Mouse (Mus musculus): Measurements from ENCODE around the gene Kcnj5. TPM values are rescaled to one million over a fixed set of nuclear protein-coding genes. Genes with fewer than 3 reads are reported as not detected.

Gene Kcnj5
- total RNA-seq, 2 experiments from 2014 or later = not detected

DNA sequence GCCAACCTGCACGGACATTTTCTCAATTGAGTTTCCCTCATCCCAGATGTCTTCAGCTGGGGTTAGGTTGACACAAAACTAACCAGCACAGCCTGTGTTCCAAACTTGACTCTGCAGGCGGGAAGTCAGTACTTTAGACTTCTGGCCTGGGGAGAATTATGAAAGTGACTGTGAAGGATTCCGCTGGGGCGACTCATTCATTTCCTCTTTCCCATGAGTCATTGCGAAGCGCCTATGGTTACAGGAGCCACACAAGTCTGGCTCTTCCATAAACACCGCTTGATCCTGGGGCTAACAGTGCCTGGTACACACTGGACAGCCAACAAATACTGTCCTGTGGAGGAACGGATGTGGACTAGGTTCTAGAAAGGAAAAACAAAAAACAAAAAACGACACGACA lies 5.2 kb upstream of the Kcnj5 start:
- H3K27ac ChIP-seq = no peak overlapping the region
- intact Hi-C loops (cut with DNase I) = no loop called here
- H3K4me3 ChIP-seq = no peak overlapping the region
- DNase-seq = no peak
- no peak for TF ChIP-seq CTCF (IDR thresholded peaks at IDR 0.05)

DNA sequence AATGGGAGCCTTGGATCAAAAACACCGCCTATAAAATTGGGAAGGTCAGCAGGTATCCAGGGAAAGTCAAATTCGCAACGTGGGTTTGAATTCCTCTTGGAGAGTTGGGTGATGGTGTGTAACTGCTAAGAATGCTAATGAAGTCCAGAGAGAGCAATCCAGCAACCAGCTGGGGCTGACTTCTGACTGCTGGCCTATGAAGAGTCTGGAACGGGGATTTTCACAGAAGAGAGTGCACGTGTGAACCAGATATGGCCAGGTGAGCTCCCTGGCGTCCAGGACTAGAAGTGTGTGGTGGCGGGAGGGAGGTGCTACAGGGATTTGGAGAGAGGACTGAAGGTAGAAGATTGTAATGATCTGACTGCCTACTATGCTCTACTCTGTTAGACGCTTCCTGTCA lies 3.9 kb upstream of the Kcnj5 start:
- TF ChIP-seq CTCF (IDR thresholded peaks at IDR 0.05) = no peak
- H3K27ac ChIP-seq = no peak overlapping the region
- intact Hi-C loops (cut with DNase I) = no loop called here

DNA sequence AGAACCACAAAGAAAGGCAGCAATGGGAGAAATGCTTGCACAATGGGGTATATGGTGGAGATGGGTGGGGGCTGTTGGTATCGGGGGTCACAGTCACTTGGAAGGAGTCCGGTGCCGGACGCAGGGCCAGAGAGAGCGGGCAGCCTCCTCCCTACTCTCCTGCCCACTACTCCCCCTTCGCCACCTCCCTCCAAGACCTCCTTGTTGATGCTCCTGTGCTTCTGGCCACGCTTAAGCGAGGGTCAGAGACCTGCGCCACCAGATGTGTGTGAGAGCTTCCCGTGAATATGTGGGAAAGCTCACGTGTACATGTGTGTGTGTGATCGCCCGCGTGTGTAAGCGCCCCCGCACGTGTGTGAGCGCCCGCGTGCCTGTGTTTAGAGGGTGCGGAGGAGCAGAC lies 339 bp upstream of the Kcnj5 start:
- no peak for TF ChIP-seq CTCF (IDR thresholded peaks at IDR 0.05)
- intact Hi-C loops (cut with DNase I) = no loop called here
- Histone ChIP-seq H3K4me3 (no peak overlapping the region), H3K27ac (no peak overlapping the region)
- no peak for DNase-seq

More for the DNA sequence above, 3.9 kb upstream of the Kcnj5 start:
- DNase-seq = no peak
- H3K4me3 ChIP-seq = no peak overlapping the region

DNA sequence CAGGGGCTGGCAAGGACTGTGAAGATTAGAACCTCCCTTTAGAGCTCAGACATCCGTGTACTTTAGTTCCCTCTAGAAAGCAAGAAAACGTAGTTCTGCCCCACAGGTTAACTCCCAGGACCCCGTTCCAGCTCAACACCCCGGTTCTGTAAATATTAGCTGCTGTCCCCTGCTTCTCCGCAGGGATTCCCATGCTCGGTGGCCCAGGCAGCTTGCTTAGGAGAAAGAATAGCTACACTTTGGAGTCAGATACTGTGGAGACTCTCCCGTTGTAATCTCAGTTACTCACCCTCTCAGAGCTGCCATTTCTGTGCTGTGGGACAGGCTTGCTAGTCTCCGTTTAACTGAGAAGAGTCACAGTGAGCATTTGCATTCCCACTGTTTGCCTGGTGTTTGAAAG lies 1.2 kb downstream of the Kcnj5 start:
- TF ChIP-seq CTCF (IDR thresholded peaks at IDR 0.05) = no peak
- Histone ChIP-seq H3K27ac (no peak overlapping the region), H3K4me3 (no peak overlapping the region)
- no peak for DNase-seq
- intact Hi-C loops (cut with DNase I) = no loop called here

DNA sequence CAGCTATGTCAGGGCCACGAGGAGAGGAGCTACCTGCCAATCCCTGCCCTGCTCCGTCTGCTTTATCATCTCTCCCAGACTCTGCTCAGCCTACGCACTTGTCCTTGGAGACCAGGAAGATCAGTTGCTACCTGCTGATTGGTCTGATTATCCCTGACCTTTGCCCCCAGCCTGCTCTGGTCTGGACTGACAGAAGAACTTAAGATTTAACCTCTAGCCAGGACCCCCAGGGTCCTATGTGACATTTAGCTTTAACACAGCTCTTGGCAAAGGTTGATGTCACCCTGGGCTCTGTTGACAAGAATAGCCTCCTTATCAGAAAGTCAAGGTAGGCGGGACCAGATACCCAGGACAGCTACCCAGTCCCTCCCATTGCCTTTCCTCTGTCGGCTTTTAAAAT lies 3.3 kb downstream of the Kcnj5 start:
- DNase-seq = no peak
- H3K4me3 ChIP-seq = no peak overlapping the region
- no peak for TF ChIP-seq CTCF (IDR thresholded peaks at IDR 0.05)
- no peak overlapping the region for H3K27ac ChIP-seq
- intact Hi-C loops (cut with DNase I) = no loop called here

DNA sequence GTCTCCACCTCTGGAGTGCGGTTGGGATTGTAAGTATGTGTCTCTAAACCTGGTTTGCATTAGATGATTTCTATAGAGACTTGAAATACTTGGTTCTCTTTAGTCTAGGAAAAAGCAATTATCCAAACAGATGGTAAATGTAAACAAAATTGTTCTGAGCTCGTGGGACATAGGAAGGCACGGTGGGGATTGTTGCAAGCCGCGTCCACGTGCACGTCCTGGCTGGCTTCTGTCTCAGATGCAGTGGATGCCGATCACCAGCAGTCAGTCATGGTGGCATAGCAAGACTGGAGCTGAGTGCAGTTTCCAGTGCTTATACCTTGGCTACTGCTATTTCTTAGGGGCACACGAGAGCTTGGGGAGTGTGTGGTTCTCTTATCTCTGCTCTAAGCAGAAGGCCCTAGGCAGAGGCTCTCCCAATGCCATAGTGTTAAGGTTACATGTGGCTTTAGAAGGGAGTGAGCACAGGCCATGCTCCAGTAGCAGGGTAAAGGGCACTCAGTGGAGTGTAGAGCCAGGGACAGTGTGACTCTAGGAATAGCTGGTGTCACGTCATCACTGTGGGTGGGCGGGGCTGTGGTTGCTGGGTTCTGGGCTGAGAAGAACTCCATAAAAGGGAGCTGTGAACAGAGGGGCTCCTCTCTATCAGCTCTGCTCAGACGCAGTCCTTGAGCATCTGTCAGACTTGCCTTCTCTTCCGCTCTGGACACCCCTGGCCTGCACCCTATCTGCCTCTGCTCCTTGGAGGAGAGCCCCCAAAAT lies 8.6 kb downstream of the Kcnj5 start:
- DNase-seq = no peak
- intact Hi-C loops (cut with DNase I) = no loop called here
- TF ChIP-seq CTCF (IDR thresholded peaks at IDR 0.05) = no peak
- no peak overlapping the region for H3K27ac ChIP-seq
- no peak overlapping the region for H3K4me3 ChIP-seq

DNA sequence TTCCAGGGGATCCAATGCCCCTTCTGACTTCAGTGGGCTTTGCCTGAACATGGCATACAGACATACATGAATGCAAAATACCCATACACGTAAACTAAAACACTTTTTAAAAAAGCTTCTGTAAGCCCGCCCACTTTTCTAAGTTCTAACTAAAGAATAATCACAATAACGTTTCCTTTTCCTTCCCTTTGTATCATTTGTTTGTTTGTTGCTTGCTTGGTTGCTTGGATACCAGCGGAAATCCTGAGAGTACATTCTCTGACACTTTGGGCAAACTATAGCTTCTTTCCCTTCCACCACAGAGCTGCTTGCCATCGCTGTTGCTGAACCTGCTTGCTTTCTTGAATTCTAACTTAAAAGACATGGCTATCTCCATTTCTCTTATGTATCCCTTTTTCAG lies 13.0 kb downstream of the Kcnj5 start:
- Histone ChIP-seq H3K4me3 (no peak overlapping the region), H3K27ac (no peak overlapping the region)
- intact Hi-C loops (cut with DNase I) = no loop called here
- TF ChIP-seq CTCF (IDR thresholded peaks at IDR 0.05) = no peak
- no peak for DNase-seq

DNA sequence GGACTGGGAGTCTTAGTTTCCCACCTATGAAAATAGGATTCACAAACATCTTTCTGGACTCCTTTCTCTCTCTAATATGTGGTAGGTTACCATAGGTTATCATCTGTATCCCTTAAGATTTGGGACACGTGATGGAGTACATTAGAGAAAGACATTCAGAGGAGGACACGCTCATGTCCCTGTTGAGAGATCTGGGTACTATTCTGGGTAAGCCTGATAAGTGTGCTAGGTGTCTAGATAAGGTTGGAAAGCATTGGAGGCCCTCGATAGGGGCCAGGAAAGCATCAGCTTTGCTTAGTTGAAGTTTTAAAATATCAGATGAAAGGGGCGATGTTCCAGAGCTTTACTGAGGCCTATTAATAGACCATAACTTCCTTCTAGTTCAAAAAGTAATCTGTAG lies 15.4 kb downstream of the Kcnj5 start:
- no peak overlapping the region for H3K27ac ChIP-seq
- H3K4me3 ChIP-seq = no peak overlapping the region
- intact Hi-C loops (cut with DNase I) = no loop called here
- no peak for DNase-seq
- no peak for TF ChIP-seq CTCF (IDR thresholded peaks at IDR 0.05)

DNA sequence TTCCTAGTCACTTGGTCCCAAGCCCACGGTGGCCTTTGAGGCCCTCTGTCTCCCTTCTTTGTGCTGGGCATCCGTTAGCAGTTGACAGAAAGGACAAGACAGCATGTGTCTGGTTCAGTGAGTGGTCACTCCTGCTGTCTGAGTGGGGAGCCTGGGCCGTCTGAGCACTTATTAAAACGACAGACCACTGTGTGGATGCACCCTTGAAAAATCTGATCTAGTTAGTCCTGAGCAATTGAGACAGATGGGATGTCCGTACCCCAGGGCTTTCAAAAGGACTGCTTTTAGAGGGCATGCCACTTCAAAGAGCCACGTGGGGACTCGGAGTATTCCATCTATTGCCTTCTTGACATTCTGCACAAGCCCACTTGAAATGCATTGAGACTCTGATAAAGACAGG lies 20.5 kb downstream of the Kcnj5 start:
- DNase-seq = no peak
- H3K27ac ChIP-seq = no peak overlapping the region
- TF ChIP-seq CTCF (IDR thresholded peaks at IDR 0.05) = no peak
- intact Hi-C loops (cut with DNase I) = no loop called here
- H3K4me3 ChIP-seq = no peak overlapping the region

DNA sequence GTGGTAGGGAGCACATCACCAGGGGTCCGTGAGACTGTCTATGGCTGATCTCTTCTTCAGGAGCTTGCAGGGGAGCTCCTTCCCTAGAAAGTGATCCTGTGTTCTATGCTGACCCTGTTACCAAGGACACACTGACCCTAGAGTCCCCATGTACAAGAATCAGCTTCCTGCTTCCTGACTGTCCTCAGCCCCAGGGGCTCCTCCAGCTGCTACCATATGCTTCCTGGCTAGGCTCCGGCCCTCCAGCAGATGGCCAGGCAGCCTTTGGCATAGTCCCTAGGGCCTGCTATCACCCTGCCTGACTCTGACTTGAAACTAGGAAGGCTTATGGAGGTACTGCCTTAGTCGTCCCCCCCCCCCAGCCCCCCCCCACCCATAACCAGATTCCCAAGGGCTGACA lies 24.0 kb downstream of the Kcnj5 start:
- DNase-seq = no peak
- Histone ChIP-seq H3K4me3 (no peak overlapping the region), H3K27ac (no peak overlapping the region)
- intact Hi-C loops (cut with DNase I) = no loop called here
- no peak for TF ChIP-seq CTCF (IDR thresholded peaks at IDR 0.05)

DNA sequence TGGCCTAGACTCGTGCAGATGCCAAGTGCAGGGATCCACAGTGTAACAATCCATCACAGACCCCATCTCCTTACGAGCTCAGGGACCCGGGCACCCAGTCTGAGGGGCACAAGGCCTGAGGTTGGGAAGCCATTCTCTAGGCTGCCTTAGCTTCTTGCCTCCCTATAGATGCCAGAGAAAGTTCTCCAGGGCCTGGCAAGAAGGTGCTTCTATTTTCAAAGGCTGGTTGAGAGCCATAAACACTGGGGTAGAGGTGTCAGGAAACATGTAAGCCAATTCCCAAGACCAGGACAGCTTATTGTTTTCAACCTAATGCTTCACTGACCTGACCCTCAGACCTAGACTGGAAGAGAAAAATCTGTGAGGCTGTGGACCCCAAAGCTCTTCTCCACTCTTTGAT lies 28.2 kb downstream of the Kcnj5 start:
- no peak for TF ChIP-seq CTCF (IDR thresholded peaks at IDR 0.05)
- intact Hi-C loops (cut with DNase I) = no loop called here
- DNase-seq = no peak

DNA sequence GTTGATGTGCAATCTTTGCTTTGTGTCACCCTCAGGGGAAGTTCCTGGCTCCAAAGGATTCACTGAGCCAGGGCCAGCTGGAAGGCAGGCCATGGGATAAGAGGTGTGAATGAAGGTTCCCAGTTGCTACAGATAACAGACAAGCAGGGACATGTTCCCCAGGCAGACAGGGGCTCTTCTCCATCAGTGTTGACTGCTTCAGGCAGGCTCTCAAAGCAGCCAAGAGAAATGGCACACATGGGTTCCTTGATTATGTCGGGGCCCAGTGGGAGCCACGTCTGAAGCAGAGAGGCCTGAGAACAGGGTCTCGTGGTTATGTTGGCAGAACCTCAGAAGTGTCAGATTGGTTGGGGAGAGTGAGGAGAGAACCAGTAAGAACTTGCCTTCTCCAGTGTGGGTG lies 30.1 kb downstream of the Kcnj5 start:
- TF ChIP-seq CTCF (IDR thresholded peaks at IDR 0.05) = no peak
- intact Hi-C loops (cut with DNase I) = no loop called here
- Histone ChIP-seq H3K4me3 (no peak overlapping the region), H3K27ac (no peak overlapping the region)
- DNase-seq = no peak

More for the DNA sequence above, 28.2 kb downstream of the Kcnj5 start:
- H3K4me3 ChIP-seq = no peak overlapping the region
- H3K27ac ChIP-seq = no peak overlapping the region

DNA sequence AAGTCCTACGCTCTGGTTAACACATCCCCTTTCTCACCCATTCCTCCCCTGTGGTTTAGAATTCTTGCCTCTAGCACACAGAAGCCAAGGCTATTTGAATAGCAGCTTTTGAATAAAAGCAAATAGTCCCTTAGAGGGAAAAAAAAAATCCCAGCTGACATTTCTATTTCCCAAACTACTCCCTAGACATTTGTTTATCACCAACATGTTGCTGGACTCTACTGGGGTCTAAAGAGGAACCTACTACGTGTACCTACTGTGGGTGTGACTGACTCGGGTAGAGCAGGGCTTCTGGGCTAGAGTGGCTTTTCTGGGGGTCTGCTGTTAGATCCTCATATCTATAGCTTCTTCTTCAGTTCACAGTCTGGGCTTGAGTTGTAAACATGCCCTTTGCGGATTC lies 31.9 kb downstream of the Kcnj5 start:
- TF ChIP-seq CTCF (IDR thresholded peaks at IDR 0.05) = no peak
- intact Hi-C loops (cut with DNase I) = no loop called here
- H3K27ac ChIP-seq = no peak overlapping the region

DNA sequence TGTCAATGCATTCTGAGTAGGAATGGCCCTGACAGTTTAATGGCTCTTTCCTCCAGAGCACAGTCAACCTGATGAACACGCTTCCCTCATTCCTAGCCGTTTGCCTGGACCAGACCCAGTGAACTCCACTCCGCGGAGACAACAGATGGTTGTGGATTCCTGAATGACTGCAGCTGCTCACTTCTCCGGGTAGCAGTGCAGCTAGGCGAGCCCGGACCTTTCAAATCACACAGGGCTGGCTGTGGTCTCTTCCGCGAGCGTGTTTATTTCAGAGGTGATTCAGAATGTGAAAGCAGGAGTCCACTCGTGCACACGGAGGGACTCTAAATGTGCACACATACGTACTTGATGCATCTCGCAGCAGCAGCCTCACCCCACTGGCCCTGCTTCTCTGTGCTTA lies 32.4 kb downstream of the Kcnj5 start:
- DNase-seq = no peak
- TF ChIP-seq CTCF (IDR thresholded peaks at IDR 0.05) = no peak
- intact Hi-C loops (cut with DNase I) = no loop called here
- H3K27ac ChIP-seq = no peak overlapping the region
- no peak overlapping the region for H3K4me3 ChIP-seq

More for the DNA sequence above, 31.9 kb downstream of the Kcnj5 start:
- DNase-seq = no peak
- H3K4me3 ChIP-seq = no peak overlapping the region
